Mouse (Mus musculus) heart, embryonic 10.5 days (tissue): ENCODE measurements around the gene Anks1b. TPM values are rescaled to one million over a fixed set of nuclear protein-coding genes. Genes with fewer than 3 reads are reported as not detected.
A peak's percentile ranks its signal among the peaks of the same experiment; 100 is the strongest.

Experiments used
- DNase-seq: peaks from one replicate; pipeline ENCODE4 v3.0.0-alpha.2; 2017; ENCODE audit warnings: low spot score
- H3K27ac ChIP-seq: fragments of 300-500 bp; sonication (generic); 2 replicates; pipeline ENCODE4 v1.5.1; 2016; ENCODE audit warnings: mild to moderate bottlenecking
- H3K27me3 ChIP-seq: fragments of 300-500 bp; sonication (generic); 2 replicates; pipeline ENCODE4 v1.6.1; 2016; ENCODE audit warnings: mild to moderate bottlenecking; ENCODE audit not compliant: poor library complexity, insufficient read depth, severe bottlenecking
- H3K36me3 ChIP-seq: fragments of 300-500 bp; sonication (generic); 2 replicates; pipeline ENCODE4 v1.6.1; 2016; ENCODE audit warnings: mild to moderate bottlenecking, moderate library complexity
- H3K4me1 ChIP-seq: fragments of 300-500 bp; sonication (generic); 2 replicates; pipeline ENCODE4 v1.6.1; 2016; ENCODE audit warnings: mild to moderate bottlenecking
- H3K4me3 ChIP-seq: fragments of 300-500 bp; sonication (generic); 2 replicates; pipeline ENCODE4 v1.5.1; 2016; ENCODE audit warnings: mild to moderate bottlenecking, moderate library complexity
- H3K9me3 ChIP-seq: fragments of 300-500 bp; sonication (generic); 2 replicates; pipeline ENCODE4 v1.6.1; 2016; ENCODE audit warnings: mild to moderate bottlenecking, moderate library complexity
- WGBS: fragments of 180-500 bp; shearing (Covaris S2); methylation state at CpG from one replicate; pipeline ENCODE4 v1.1.7; 2016; 5-methylcytosine and 5-hydroxymethylcytosine counted together
- polyA plus RNA-seq: library from polyadenylated mRNA; unstranded; fragments of >200 nt; fragmentation: Nextera tagmentation; extraction: Ambion mirVana; gene quantifications from 2 replicates; pipeline ENCODE4 v1.2.1, GENCODE M21; 2016

Anks1b gene
- polyA plus RNA-seq, 1 experiment from 2014 or later = 0.05 TPM

GRCm38 (mm10) chr10:90897894-90898293 is 1024.6 kb downstream of the Anks1b start:
- Histone ChIP-seq H3K27ac (no peak overlapping the region), H3K4me1 (no peaks in the 10 kb centered on the region), H3K4me3 (no peak overlapping the region), H3K9me3 (no peaks in the 10 kb centered on the region), H3K36me3 (no peaks in the 10 kb centered on the region), H3K27me3 (no peaks in the 10 kb centered on the region)
- WGBS = 51% methylated on average over 3 of the region's 3 CpGs
- no peak for DNase-seq

- DNase-seq = no peak
- Histone ChIP-seq H3K27me3 (no peaks in the 10 kb centered on the region), H3K36me3 (no peaks in the 10 kb centered on the region), H3K4me3 (no peak overlapping the region), H3K9me3 (no peaks in the 10 kb centered on the region), H3K27ac (no peak overlapping the region), H3K4me1 (no peaks in the 10 kb centered on the region)
These were observed 1030.9 kb downstream of the Anks1b start for GRCm38 (mm10) chr10:90904185-90904584.

GRCm38 (mm10) chr10:90907381-90907780 is 1034.1 kb downstream of the Anks1b start:
- Histone ChIP-seq H3K4me3 (no peak overlapping the region), H3K36me3 (no peaks in the 10 kb centered on the region), H3K27ac (no peak overlapping the region), H3K4me1 (peaks cover 7% of the 10 kb centered on the region; the same call in 1 of the 2 replicates), H3K27me3 (no peaks in the 10 kb centered on the region), H3K9me3 (no peaks in the 10 kb centered on the region)
- 63% methylated on average over 8 of the region's 8 CpGs for WGBS
- DNase-seq = no peak

GRCm38 (mm10) chr10:90923476-90923875 is 1050.2 kb downstream of the Anks1b start:
- no peaks in the 10 kb centered on the region for H3K4me1 ChIP-seq
- no peak for DNase-seq
- H3K9me3 ChIP-seq = no peaks in the 10 kb centered on the region
- H3K4me3 ChIP-seq = no peak overlapping the region
- no peaks in the 10 kb centered on the region for H3K36me3 ChIP-seq
- no peak overlapping the region for H3K27ac ChIP-seq
- no peaks in the 10 kb centered on the region for H3K27me3 ChIP-seq
- WGBS = 82% methylated on average over 7 of the region's 7 CpGs

GRCm38 (mm10) chr10:90933088-90933487 is 1059.8 kb downstream of the Anks1b start:
- Histone ChIP-seq H3K36me3 (no peaks in the 10 kb centered on the region), H3K27me3 (no peaks in the 10 kb centered on the region), H3K9me3 (no peaks in the 10 kb centered on the region), H3K27ac (no peak overlapping the region), H3K4me3 (no peak overlapping the region), H3K4me1 (peaks cover 7% of the 10 kb centered on the region; the same call in 1 of the 2 replicates)
- DNase-seq = no peak
- WGBS = 62% methylated on average over 5 of the region's 5 CpGs

GRCm38 (mm10) chr10:90934678-90935077 is 1061.4 kb downstream of the Anks1b start:
- H3K9me3 ChIP-seq = no peaks in the 10 kb centered on the region
- 50% methylated on average over 13 of the region's 13 CpGs for WGBS
- no peaks in the 10 kb centered on the region for H3K36me3 ChIP-seq
- peaks cover 7% of the 10 kb centered on the region; the same call in 1 of the 2 replicates for H3K4me1 ChIP-seq
- H3K27me3 ChIP-seq = no peaks in the 10 kb centered on the region
- H3K27ac ChIP-seq = no peak overlapping the region
- no peak for DNase-seq
- H3K4me3 ChIP-seq = 0 out of 2 replicates have a peak overlapping the region, but pooled peaks have one; percentile 3

GRCm38 (mm10) chr10:90937721-90938460 is 1064.6 kb downstream of the Anks1b start:
- Histone ChIP-seq H3K27me3 (no peaks in the 10 kb centered on the region), H3K27ac (no peak overlapping the region), H3K36me3 (no peaks in the 10 kb centered on the region), H3K4me1 (peaks cover 7% of the 10 kb centered on the region; the same call in 1 of the 2 replicates), H3K9me3 (no peaks in the 10 kb centered on the region), H3K4me3 (no peak overlapping the region)
- WGBS = 82% methylated on average over 5 of the region's 5 CpGs
- no peak for DNase-seq

GRCm38 (mm10) chr10:90940521-90941520 is 1067.5 kb downstream of the Anks1b start:
- Histone ChIP-seq H3K27ac (no peak overlapping the region), H3K9me3 (no peaks in the 10 kb centered on the region), H3K4me3 (no peak overlapping the region), H3K36me3 (no peaks in the 10 kb centered on the region), H3K27me3 (no peaks in the 10 kb centered on the region), H3K4me1 (no peaks in the 10 kb centered on the region)
- no peak for DNase-seq
- 86% methylated on average over 15 of the region's 15 CpGs for WGBS

GRCm38 (mm10) chr10:90942001-90942700 is 1068.8 kb downstream of the Anks1b start:
- WGBS = 77% methylated on average over 14 of the region's 14 CpGs
- H3K4me3 ChIP-seq = no peak overlapping the region

GRCm38 (mm10) chr10:90947043-90947442 is 1073.7 kb downstream of the Anks1b start:
- H3K9me3 ChIP-seq = no peaks in the 10 kb centered on the region
- peaks cover 4% of the 10 kb centered on the region; the same call in 1 of the 2 replicates for H3K27me3 ChIP-seq

More at GRCm38 (mm10) chr10:90942001-90942700, 1068.8 kb downstream of the Anks1b start:
- no peak for DNase-seq
- Histone ChIP-seq H3K36me3 (no peaks in the 10 kb centered on the region), H3K27ac (no peak overlapping the region), H3K9me3 (no peaks in the 10 kb centered on the region), H3K27me3 (no peaks in the 10 kb centered on the region), H3K4me1 (no peaks in the 10 kb centered on the region)

GRCm38 (mm10) chr10:90947608-90948373 is 1074.5 kb downstream of the Anks1b start:
- WGBS = 87% methylated on average over 18 of the region's 18 CpGs
- H3K4me3 ChIP-seq = no peak overlapping the region
- no peaks in the 10 kb centered on the region for H3K36me3 ChIP-seq
- no peaks in the 10 kb centered on the region for H3K4me1 ChIP-seq
- no peaks in the 10 kb centered on the region for H3K9me3 ChIP-seq
- peaks cover 4% of the 10 kb centered on the region; the same call in 1 of the 2 replicates for H3K27me3 ChIP-seq
- DNase-seq = no peak
- no peak overlapping the region for H3K27ac ChIP-seq

More at GRCm38 (mm10) chr10:90947043-90947442, 1073.7 kb downstream of the Anks1b start:
- no peaks in the 10 kb centered on the region for H3K36me3 ChIP-seq
- no peak overlapping the region for H3K4me3 ChIP-seq
- no peak overlapping the region for H3K27ac ChIP-seq
- 89% methylated on average over 6 of the region's 6 CpGs for WGBS
- no peak for DNase-seq
- H3K4me1 ChIP-seq = no peaks in the 10 kb centered on the region
